Mouse (Mus musculus) CH12.LX (cell line): ENCODE results near the gene Trak2.

Experiments
- CHD1 ChIP-seq: IDR thresholded peaks from 2 replicates; pipeline ENCODE4 v1.6.1; 2012; ENCODE audit warnings: low read depth, low read length, improper control_type of control experiment, inconsistent platforms
- CTCF ChIP-seq, 2 experiments: IDR thresholded peaks in 1 of 2; conservative IDR thresholded peaks in 1 of 2; 2 replicates each; pipeline ENCODE4 v1.5.1; 2011 to 2012; ENCODE audit warnings: low read depth in 2 of 2, low read length in 2 of 2, improper control_type of control experiment in 1 of 2, inconsistent platforms in 1 of 2, mild to moderate bottlenecking in 1 of 2, moderate library complexity in 1 of 2
- EP300 ChIP-seq: IDR thresholded peaks from 2 replicates; pipeline ENCODE4 v1.6.1; 2011; ENCODE audit warnings: low read length, improper control_type of control experiment
- MAFK ChIP-seq: IDR thresholded peaks from 2 replicates; pipeline ENCODE4 v1.6.1; 2011; ENCODE audit warnings: low read length, improper control_type of control experiment; ENCODE audit not compliant: insufficient replicate concordance
- NELFE ChIP-seq: IDR thresholded peaks from 2 replicates; pipeline ENCODE4 v1.6.1; 2011; ENCODE audit warnings: low read depth, low read length, improper control_type of control experiment
- NRF1 ChIP-seq: IDR thresholded peaks from 2 replicates; pipeline ENCODE4 v1.6.1; 2014; ENCODE audit warnings: low read depth, mild to moderate bottlenecking, inconsistent platforms, low read length, improper control_type of control experiment, moderate library complexity
- POLR2A ChIP-seq: IDR thresholded peaks from 2 replicates; pipeline ENCODE4 v1.6.1; 2011; ENCODE audit warnings: low read depth, mild to moderate bottlenecking, improper control_type of control experiment, low read length
- TBP ChIP-seq: conservative IDR thresholded peaks from 2 replicates; pipeline ENCODE4 v1.6.1; 2011; ENCODE audit warnings: low read depth, low read length, improper control_type of control experiment
- USF1 ChIP-seq: IDR thresholded peaks from 2 replicates; pipeline ENCODE4 v1.6.1; 2014; ENCODE audit warnings: low read depth, mild to moderate bottlenecking, inconsistent platforms, low read length, improper control_type of control experiment

- TF ChIP-seq EP300 = no peak
- no peak for TF ChIP-seq POLR2A
- no peak for TF ChIP-seq NRF1
- TF ChIP-seq CTCF (conservative IDR thresholded peaks at IDR 0.05 in 1 of 2, IDR thresholded peaks at IDR 0.05 in 1 of 2; ENCODE audit: low read depth in 2 of 2, low read length in 2 of 2) = no peak
- no peak for TF ChIP-seq NELFE
- TF ChIP-seq MAFK = no peak
- no peak for TF ChIP-seq CHD1
- no peak for TF ChIP-seq TBP
- no peak for TF ChIP-seq USF1
Observed at GRCm38 (mm10) chr1:58955716-58956115, 17.5 kb downstream of the Trak2 start.
